Mouse (Mus musculus): ENCODE measurements around the gene Fmn2.

GRCm38 (mm10) chr1:174656554-174656953 is 154.9 kb downstream of the Fmn2 start:
- no peak for TF ChIP-seq CTCF (IDR thresholded peaks at IDR 0.05; ENCODE audit: borderline replicate concordance, control insufficient read depth, extremely low read depth, insufficient read depth, low read length, poor library complexity)
- TF ChIP-seq POLR2A (IDR thresholded peaks at IDR 0.05; ENCODE audit: control insufficient read depth, extremely low read depth, insufficient read depth, low read length, poor library complexity): no peak

All from thymus, adult 2 months (tissue).